16 mouse cellular contexts compared by ENCODE assay signal in the genomic region with DNA sequence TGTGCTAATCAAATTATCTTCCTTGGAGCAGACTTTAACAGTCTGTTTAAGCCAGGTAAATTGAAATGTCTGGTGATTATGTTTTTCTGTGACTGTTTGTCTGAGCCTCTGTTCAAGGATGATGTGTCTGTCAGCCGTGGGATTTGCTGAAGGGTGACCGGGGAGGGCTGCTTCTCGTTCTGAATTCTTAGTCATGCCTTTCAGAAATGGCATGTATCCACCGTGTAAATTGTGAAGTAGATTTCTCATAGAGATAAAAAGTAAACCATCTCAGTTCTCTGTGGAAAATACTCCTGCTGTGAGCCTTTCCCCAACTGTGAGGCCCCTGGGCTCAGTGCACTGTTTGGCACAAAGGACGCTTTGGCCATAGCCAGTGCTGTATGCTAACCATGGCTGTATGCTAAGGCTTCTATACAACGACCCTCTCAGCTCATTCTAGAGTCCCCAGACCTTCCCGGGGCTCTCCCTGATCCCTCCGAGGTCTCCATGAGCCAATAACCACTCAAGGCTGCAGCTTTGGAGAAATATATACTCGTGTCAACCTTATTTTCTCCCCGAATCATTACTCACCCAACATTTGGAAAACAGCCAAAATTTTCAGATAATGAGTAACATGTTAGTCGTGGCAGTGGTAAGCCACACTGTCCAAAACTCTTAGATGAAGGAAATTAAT.
A peak's percentile ranks its signal among the peaks of the same experiment; 100 is the strongest.
DNase-seq lines count a peak whose midpoint lies in the region; ATAC-seq and TF ChIP-seq lines count a peak whose summit lies in the region.
"Had no signal": no experiment of that assay in that cellular context is flagged by ENCODE, and none has a peak within 500 bp of the region (broad histone marks: within the 10 kb centered on the region; RNA-seq: fewer than 3 reads in every experiment).

No protein-coding gene starts in this region.

- H3K9ac ChIP-seq in hindbrain, postnatal 0 days (replicated peaks; ENCODE audit: low read length) = no peak overlapping the region
- no peak overlapping the region for H3K9ac ChIP-seq in hindbrain, embryonic 16.5 days (ENCODE audit: low read depth, low read length)
- no peak overlapping the region for H3K9ac ChIP-seq in lung, embryonic 14.5 days
- H3K9ac ChIP-seq: forebrain, embryonic 13.5 days; liver, embryonic 12.5 days; lung, embryonic 15.5 days; midbrain, embryonic 12.5 days; stomach, embryonic 15.5 days had no signal

- no peak overlapping the region for H3K27ac ChIP-seq in hindbrain, postnatal 0 days
- no peak overlapping the region for H3K27ac ChIP-seq in hindbrain, embryonic 16.5 days (ENCODE audit: low read depth, low read length)
- H3K27ac ChIP-seq in lung, embryonic 14.5 days (ENCODE audit: low read depth) = no peak overlapping the region
- H3K27ac ChIP-seq: forebrain, embryonic 13.5 days; liver, embryonic 12.5 days; lung, embryonic 15.5 days; midbrain, embryonic 12.5 days; stomach, embryonic 15.5 days had no signal

- no peak overlapping the region for H3K4me2 ChIP-seq in hindbrain, postnatal 0 days (ENCODE audit: low read depth, low read length)
- H3K4me2 ChIP-seq in hindbrain, embryonic 16.5 days (ENCODE audit: low read length) = no peak overlapping the region
- H3K4me2 ChIP-seq in lung, embryonic 14.5 days = no peak overlapping the region
- H3K4me2 ChIP-seq: forebrain, embryonic 13.5 days; liver, embryonic 12.5 days; lung, embryonic 15.5 days; midbrain, embryonic 12.5 days; stomach, embryonic 15.5 days had no signal

- no peaks in the 10 kb centered on the region for H3K27me3 ChIP-seq in hindbrain, postnatal 0 days (ENCODE audit: insufficient read depth, low read length)
- no peaks in the 10 kb centered on the region for H3K27me3 ChIP-seq in hindbrain, embryonic 16.5 days (replicated peaks; ENCODE audit: control insufficient read depth, insufficient read depth, low read length)
- H3K27me3 ChIP-seq in lung, embryonic 14.5 days (ENCODE audit: insufficient read depth, low read length) = no peaks in the 10 kb centered on the region
- H3K27me3 ChIP-seq: forebrain, embryonic 13.5 days; liver, embryonic 12.5 days; lung, embryonic 15.5 days; midbrain, embryonic 12.5 days; stomach, embryonic 15.5 days had no signal

- WGBS in hindbrain, postnatal 0 days = 43% methylated on average over 11 of the region's 11 CpGs
- 53% methylated on average over 11 of the region's 11 CpGs for WGBS in hindbrain, embryonic 16.5 days
- 38% methylated on average over 11 of the region's 11 CpGs for WGBS in lung, embryonic 14.5 days

- TF ChIP-seq CTCF in hindbrain, postnatal 0 days (IDR thresholded peaks at IDR 0.05; ENCODE audit: low read depth) = no peak
- no peak for TF ChIP-seq CTCF in lung, embryonic 14.5 days (IDR thresholded peaks at IDR 0.05; ENCODE audit: low read depth)

- no peaks in the 10 kb centered on the region for H3K36me3 ChIP-seq in hindbrain, postnatal 0 days (ENCODE audit: insufficient read depth, low read length)
- H3K36me3 ChIP-seq in hindbrain, embryonic 16.5 days (ENCODE audit: control insufficient read depth, insufficient read depth, low read length) = no peaks in the 10 kb centered on the region
- H3K36me3 ChIP-seq in lung, embryonic 14.5 days (ENCODE audit: insufficient read depth) = no peaks in the 10 kb centered on the region
- H3K36me3 ChIP-seq: liver, embryonic 12.5 days; lung, embryonic 15.5 days; midbrain, embryonic 12.5 days; stomach, embryonic 15.5 days had no signal

- no peak for ATAC-seq in hindbrain, postnatal 0 days
- ATAC-seq in hindbrain, embryonic 16.5 days = no peak
- ATAC-seq in lung, embryonic 14.5 days (ENCODE audit: insufficient read depth) = no peak
- ATAC-seq in erythroblast, adult 5-6 weeks (replicated peaks; ENCODE audit: low FRiP score, poor library complexity, severe bottlenecking) = no peak
- ATAC-seq: forebrain, embryonic 13.5 days; liver, embryonic 12.5 days had no signal

- no peaks in the 10 kb centered on the region for H3K4me1 ChIP-seq in hindbrain, postnatal 0 days (ENCODE audit: insufficient read depth, low read length)
- no peaks in the 10 kb centered on the region for H3K4me1 ChIP-seq in hindbrain, embryonic 16.5 days (ENCODE audit: control insufficient read depth, insufficient read depth, low read depth, low read length)
- no peaks in the 10 kb centered on the region for H3K4me1 ChIP-seq in lung, embryonic 14.5 days (ENCODE audit: insufficient read depth)
- H3K4me1 ChIP-seq: liver, embryonic 12.5 days; lung, embryonic 15.5 days; midbrain, embryonic 12.5 days; stomach, embryonic 15.5 days had no signal

- peak; percentile 25 for DNase-seq in hindbrain, postnatal 0 days (ENCODE audit: low spot score)
- peak; percentile 33 for DNase-seq in lung, embryonic 14.5 days
- no peak for DNase-seq in lung, postnatal 36 days
- peak; percentile 29 for DNase-seq in adrenal gland, postnatal 10 days
- DNase-seq in urinary bladder, adult 18-20 months (ENCODE audit: low spot score in 2 of 2) = no peak
- DNase-seq in thymus, postnatal 14 days = no peak
- DNase-seq: cerebellum, adult 9-11 months; gastrocnemius, postnatal 25 days; left cerebral cortex, postnatal 4 days had no signal

- no peak overlapping the region for H3K4me3 ChIP-seq in hindbrain, postnatal 0 days (ENCODE audit: low read length)
- H3K4me3 ChIP-seq in hindbrain, embryonic 16.5 days (ENCODE audit: low read length) = no peak overlapping the region
- no peak overlapping the region for H3K4me3 ChIP-seq in lung, embryonic 14.5 days (ENCODE audit: low read depth, low read length)
- H3K4me3 ChIP-seq: forebrain, embryonic 13.5 days; liver, embryonic 12.5 days; lung, embryonic 15.5 days; midbrain, embryonic 12.5 days; stomach, embryonic 15.5 days had no signal

- H3K9me3 ChIP-seq in hindbrain, postnatal 0 days (ENCODE audit: low read length) = peaks cover 2% of the 10 kb centered on the region; the same call in 1 of the 2 replicates
- no peaks in the 10 kb centered on the region for H3K9me3 ChIP-seq in hindbrain, embryonic 16.5 days (ENCODE audit: control insufficient read depth, low read length)
- H3K9me3 ChIP-seq in lung, embryonic 14.5 days (ENCODE audit: low read depth, low read length) = no peaks in the 10 kb centered on the region
- H3K9me3 ChIP-seq: forebrain, embryonic 13.5 days; liver, embryonic 12.5 days; lung, embryonic 15.5 days; midbrain, embryonic 12.5 days; stomach, embryonic 15.5 days had no signal

Comparison
In these comparisons a context has a peak if more than half of its experiments do, and no peak if none do; other contexts are left out.
1. DNase-seq: peak in hindbrain, postnatal 0 days (single experiment), lung, embryonic 14.5 days (single experiment) and adrenal gland, postnatal 10 days (single experiment); none in lung, postnatal 36 days (single experiment), urinary bladder, adult 18-20 months (0 of 2) and thymus, postnatal 14 days (single experiment).